Mouse (Mus musculus) macrophage (primary cell): Measurements from ENCODE around the gene Gm49369. TPM values are rescaled to one million over a fixed set of nuclear protein-coding genes. Genes with fewer than 3 reads are reported as not detected.
"Not testable (repeated sequence)": the region's sequence is repeated elsewhere in the genome, so short reads cannot be mapped to it uniquely, and the experiment has no call there.

ENCODE experiments used
- H3K27ac ChIP-seq: fragments of 350-480 bp; formaldehyde crosslinking; 2 replicates; pipeline ENCODE4 v1.9.0; 2021
- H3K36me3 ChIP-seq: fragments of 350-480 bp; formaldehyde crosslinking; 2 replicates; pipeline ENCODE4 v1.9.0; 2021; ENCODE audit errors: inconsistent target
- H3K4me3 ChIP-seq: fragments of 350-480 bp; formaldehyde crosslinking; 2 replicates; pipeline ENCODE4 v1.9.0; 2021; ENCODE audit errors: inconsistent target
- H3K79me2 ChIP-seq: fragments of 350-480 bp; formaldehyde crosslinking; 2 replicates; pipeline ENCODE4 v1.9.0; 2021; ENCODE audit errors: inconsistent target
- WGBS: methylation state at CpG from one replicate; pipeline ENCODE4 v1.1.7; 2026; ENCODE audit warnings: inconsistent platforms; ENCODE audit not compliant: missing documents; 5-methylcytosine and 5-hydroxymethylcytosine counted together
- polyA plus RNA-seq: library from polyadenylated mRNA; stranded (reverse); fragments of 250-400 nt; gene quantifications from 3 replicates; pipeline ENCODE4 v1.2.4, GENCODE M21; 2018; ENCODE audit warnings: inconsistent platforms

Gene Gm49369
- polyA plus RNA-seq, 1 experiment from 2014 or later = 6,145 TPM

DNA sequence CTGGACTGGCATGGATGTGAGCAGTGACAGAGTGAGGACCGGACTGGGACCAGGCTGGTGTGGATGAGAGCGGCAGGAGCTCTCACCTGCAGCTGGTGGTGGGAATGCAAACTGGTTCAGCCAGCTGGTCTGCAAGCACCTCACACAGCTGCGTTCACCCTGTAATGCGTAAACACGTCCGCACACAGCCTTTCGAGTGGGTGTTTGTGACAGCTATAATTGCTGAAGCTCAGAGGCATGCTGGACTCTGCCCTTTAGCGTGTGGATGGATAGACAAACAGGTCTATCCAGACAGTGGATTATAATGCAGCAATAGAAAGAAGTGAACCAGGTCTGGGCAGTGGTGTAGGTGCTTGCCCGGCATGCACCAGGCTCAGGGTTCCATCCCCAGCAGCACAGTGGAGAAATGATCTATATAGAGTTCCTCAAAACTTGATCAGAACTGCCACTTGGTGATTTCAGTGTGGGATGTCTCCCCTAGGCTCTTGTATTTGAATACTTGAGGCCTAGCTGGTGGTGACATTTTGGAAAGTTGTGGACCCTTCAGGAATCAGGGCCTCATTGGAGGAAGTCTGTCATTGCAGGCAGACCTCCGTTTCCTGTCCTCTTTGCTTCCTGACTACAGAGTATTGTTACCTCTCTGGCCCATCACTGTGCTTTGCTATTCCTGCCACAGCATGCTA is 40.8 kb downstream of the Gm49369 start:
- 80% methylated on average over 10 of the region's 10 CpGs for WGBS
- Histone ChIP-seq H3K79me2 (no peaks in the 10 kb centered on the region), H3K27ac (peak overlapping the region; percentile 16), H3K4me3 (no peak overlapping the region), H3K36me3 (no peaks in the 10 kb centered on the region)

DNA sequence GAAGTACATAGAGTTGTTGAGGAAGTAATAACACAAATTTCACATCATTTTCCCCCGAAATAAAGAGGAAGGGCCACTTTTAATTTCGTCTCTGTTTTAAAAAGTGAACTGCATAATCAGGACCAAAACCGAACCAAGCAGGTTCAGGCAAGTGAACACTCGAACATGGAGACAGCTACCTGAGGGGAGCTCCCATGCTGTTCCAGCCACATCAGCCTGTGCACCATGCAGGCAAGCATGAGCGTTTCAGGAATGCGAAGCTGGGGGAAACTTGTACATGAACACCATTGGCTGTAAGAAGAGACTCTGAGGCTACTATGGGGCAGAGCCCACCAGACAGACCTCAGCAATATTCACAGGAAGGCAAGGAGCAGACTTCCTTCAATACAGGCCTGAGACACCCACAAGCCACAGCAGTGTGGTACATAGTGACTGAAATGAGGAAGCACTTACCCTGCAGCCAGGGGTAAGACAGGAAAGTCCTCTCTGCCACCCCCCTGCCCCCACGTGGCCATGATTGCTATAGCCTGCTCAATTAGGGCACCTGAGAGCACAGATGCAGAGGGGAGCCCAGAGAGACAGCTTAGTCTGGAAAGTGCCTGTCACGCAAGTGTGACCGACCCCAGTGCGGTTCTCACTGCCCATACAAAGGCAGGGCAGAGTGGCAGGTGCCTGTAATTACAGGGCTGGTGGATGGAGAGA is 42.0 kb downstream of the Gm49369 start:
- Histone ChIP-seq H3K4me3 (no peak overlapping the region), H3K27ac (peak overlapping the region; percentile 10; the same call in 1 of the 2 replicates), H3K36me3 (no peaks in the 10 kb centered on the region), H3K79me2 (no peaks in the 10 kb centered on the region)
- 7% methylated on average over 10 of the region's 10 CpGs for WGBS

GRCm38 (mm10) chr7:142335151-142335550 is 47.3 kb downstream of the Gm49369 start:
- H3K4me3 ChIP-seq = no peak overlapping the region
- no peaks in the 10 kb centered on the region for H3K36me3 ChIP-seq
- no peak overlapping the region for H3K27ac ChIP-seq
- 95% methylated on average over 8 of the region's 8 CpGs for WGBS
- no peaks in the 10 kb centered on the region for H3K79me2 ChIP-seq

DNA sequence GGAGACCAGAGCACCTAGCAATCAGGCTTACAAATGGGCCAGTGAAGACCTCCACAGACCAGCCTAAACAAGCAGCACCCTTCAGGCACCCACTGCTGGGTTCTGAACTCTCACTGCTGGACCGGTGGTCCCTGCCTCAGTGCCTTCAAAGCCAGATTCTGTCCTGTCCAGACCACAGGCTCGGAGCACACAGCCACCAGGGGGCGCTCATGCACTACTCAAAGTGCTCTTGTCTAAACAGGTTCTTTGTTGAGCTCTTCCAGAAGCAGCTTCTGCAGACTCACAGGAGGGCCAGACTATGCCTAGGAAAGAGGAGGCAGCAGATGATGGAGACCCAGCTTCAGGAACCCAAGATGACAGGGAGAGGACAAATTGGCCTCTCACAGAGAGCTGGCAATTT is 48.2 kb downstream of the Gm49369 start:
- no peaks in the 10 kb centered on the region for H3K79me2 ChIP-seq

DNA sequence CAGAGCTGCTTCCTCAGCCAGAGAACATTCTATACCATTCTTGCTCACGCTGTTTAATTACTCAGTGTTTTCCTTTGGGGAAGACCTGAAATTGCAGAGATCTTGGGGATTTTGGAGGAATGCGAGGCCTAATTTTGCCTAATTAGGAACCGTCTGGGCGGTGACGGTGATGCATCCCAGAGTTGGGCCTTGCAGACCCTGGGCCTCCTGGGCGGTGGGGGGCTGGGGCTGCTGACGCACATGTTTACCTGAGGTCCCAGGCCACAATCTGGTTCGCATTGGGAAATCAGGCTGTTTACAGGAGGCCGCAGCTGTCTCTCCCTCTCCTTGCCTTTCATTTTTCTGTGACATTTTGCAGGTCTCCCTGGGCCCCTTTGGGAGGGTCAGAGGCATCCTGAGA is 49.7 kb downstream of the Gm49369 start:
- not testable (repeated sequence) for H3K27ac ChIP-seq, H3K4me3 ChIP-seq, H3K79me2 ChIP-seq, H3K36me3 ChIP-seq
- WGBS = 100% methylated on average over 1 of the region's 9 CpGs

More for the DNA sequence above, 48.2 kb downstream of the Gm49369 start:
- no peak overlapping the region for H3K4me3 ChIP-seq
- H3K27ac ChIP-seq = no peak overlapping the region
- 3% methylated on average over 3 of the region's 3 CpGs for WGBS
- H3K36me3 ChIP-seq = no peaks in the 10 kb centered on the region

GRCm38 (mm10) chr7:142331281-142331680 is 51.2 kb downstream of the Gm49369 start:
- H3K27ac ChIP-seq = no peak overlapping the region
- H3K36me3 ChIP-seq = no peaks in the 10 kb centered on the region
- WGBS = 94% methylated on average over 4 of the region's 4 CpGs
- H3K4me3 ChIP-seq = no peak overlapping the region
- no peaks in the 10 kb centered on the region for H3K79me2 ChIP-seq

DNA sequence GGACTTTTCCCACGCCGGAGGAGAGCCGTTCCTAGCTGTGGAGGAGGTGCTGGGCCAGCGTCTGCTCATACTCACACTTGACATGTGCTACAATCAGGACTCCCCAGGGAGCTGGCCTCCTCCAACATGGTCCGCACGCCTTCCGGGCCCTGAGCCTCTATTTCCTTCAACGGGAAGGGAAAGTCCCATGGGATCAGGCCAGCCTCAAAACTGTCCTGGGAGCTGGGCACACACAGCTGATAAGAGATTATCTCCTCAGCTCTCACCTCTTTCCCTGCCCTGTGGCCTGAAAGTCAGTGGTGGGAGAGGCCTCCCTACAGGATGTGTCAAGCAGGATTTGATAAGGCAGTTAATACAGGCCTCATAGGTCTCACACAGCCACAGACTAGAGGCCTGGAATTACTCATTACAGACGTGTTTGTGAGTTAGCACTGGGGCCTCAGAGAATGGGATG is 52.2 kb downstream of the Gm49369 start:
- Histone ChIP-seq H3K79me2 (no peaks in the 10 kb centered on the region), H3K36me3 (no peaks in the 10 kb centered on the region), H3K4me3 (no peak overlapping the region), H3K27ac (no peak overlapping the region)
- 90% methylated on average over 9 of the region's 9 CpGs for WGBS

DNA sequence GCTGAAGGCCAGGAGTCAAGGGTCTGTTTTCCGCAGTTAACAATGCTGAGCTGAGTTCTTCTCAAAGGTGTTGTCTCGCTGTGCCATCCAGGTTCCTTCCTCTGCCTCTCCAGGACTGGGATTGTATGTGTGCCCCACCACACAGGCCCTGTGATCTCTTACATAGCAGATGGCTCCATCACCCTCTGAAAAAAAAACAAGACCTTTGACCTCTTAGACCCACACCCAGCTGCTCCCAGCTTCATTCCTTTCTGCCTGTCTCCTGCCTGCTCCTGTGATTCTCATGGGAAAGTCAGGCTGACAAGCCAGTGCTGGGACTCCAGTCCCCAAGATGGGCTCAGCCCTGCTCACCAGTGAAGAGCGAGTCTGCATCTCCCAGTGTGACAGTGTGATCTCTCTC is 54.0 kb downstream of the Gm49369 start:
- Histone ChIP-seq H3K36me3 (no peaks in the 10 kb centered on the region), H3K27ac (no peak overlapping the region), H3K4me3 (no peak overlapping the region), H3K79me2 (no peaks in the 10 kb centered on the region)
- WGBS = 81% methylated on average over 3 of the region's 3 CpGs

DNA sequence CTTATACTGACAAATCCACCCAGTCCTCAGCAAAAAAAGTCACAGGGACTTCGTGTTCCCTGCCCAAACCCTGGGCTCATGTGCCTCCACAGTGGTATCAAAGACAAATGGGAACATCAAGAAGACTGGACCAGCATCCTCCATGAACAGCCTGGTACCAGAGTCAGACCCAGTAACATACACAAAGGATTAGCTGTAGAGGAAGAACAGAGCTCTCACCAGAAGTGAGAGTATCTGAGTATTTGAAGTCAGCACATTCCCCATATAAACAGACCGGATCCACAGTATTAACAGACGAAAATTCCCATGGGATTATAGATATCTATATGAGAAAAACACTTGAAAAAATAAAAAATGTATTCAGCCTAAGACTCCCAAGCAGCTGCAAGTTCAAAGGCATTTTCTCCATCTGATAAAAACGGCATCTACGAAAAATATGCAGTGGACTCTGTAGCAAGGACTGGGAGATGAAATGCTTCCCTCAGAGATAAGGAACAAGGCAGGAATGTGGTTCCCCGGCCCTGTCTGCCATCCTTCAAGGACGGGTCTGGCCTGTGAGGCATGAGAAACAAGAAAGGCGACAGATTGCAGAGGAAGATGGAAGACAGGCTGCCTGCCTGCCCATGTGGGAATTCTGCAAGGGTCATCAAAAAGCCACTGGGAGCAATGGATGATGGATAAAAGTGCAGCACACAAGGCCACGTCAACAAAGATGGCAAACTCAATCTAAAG is 55.6 kb downstream of the Gm49369 start:
- Histone ChIP-seq H3K36me3 (no peaks in the 10 kb centered on the region), H3K4me3 (no peak overlapping the region), H3K27ac (no peak overlapping the region), H3K79me2 (no peaks in the 10 kb centered on the region)
- 90% methylated on average over 9 of the region's 9 CpGs for WGBS

- WGBS = 80% methylated on average over 12 of the region's 12 CpGs
- Histone ChIP-seq H3K79me2 (no peaks in the 10 kb centered on the region), H3K27ac (no peak overlapping the region), H3K4me3 (no peak overlapping the region), H3K36me3 (no peaks in the 10 kb centered on the region)
Measured at GRCm38 (mm10) chr7:142323396-142324117, 58.9 kb downstream of the Gm49369 start.

GRCm38 (mm10) chr7:142322641-142323040 is 59.8 kb downstream of the Gm49369 start:
- WGBS = 100% methylated on average over 6 of the region's 6 CpGs
- H3K4me3 ChIP-seq = no peak overlapping the region
- H3K79me2 ChIP-seq = no peaks in the 10 kb centered on the region
- H3K36me3 ChIP-seq = no peaks in the 10 kb centered on the region
- H3K27ac ChIP-seq = no peak overlapping the region

DNA sequence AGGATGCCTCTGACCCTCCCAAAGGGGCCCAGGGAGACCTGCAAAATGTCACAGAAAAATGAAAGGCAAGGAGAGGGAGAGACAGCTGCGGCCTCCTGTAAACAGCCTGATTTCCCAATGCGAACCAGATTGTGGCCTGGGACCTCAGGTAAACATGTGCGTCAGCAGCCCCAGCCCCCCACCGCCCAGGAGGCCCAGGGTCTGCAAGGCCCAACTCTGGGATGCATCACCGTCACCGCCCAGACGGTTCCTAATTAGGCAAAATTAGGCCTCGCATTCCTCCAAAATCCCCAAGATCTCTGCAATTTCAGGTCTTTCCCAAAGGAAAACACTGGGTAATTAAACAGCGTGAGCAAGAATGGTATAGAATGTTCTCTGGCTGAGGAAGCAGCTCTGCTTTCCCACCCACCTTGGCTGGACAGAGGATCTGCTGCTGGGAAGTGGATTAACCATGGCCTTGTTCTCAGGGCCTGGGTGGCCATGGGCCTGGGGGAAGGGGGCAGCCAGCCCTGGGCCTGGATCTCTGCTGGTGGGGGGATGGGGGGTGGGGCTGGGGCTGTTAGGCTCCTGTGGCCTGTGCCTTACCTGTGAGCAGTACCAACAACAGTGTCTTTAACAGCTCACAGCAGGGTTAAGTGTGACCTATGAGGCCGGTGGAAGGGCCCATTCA is 60.7 kb downstream of the Gm49369 start:
- H3K4me3 ChIP-seq, H3K79me2 ChIP-seq, H3K27ac ChIP-seq, H3K36me3 ChIP-seq: not testable (repeated sequence)
- 100% methylated on average over 2 of the region's 10 CpGs for WGBS
